Mouse (Mus musculus) heart, adult 11 months (tissue): ENCODE data around the gene Sult1e1.

Experiments
- DNase-seq: peaks from one replicate; pipeline ENCODE4 v3.0.0; 2022

Sult1e1 gene

GRCm38 (mm10) chr5:87591494-87591893 lies at the start of gene Sult1e1:
Sult1e1 (minus strand) TSS chr5:87591594.
- DNase-seq, result no peak

GRCm38 (mm10) chr5:87622681-87623080 lies 31.3 kb upstream of the Sult1e1 start:
- no peak for DNase-seq

GRCm38 (mm10) chr5:87615128-87615390 lies 23.7 kb upstream of the Sult1e1 start:
- DNase-seq, result no peak

- DNase-seq, result peak; percentile 46
Observed at GRCm38 (mm10) chr5:87614364-87615127, 23.2 kb upstream of the Sult1e1 start.

- DNase-seq, result no peak
Observed at GRCm38 (mm10) chr5:87601018-87601417, 9.6 kb upstream of the Sult1e1 start.

- no peak for DNase-seq
Observed at GRCm38 (mm10) chr5:87597891-87598290, 6.5 kb upstream of the Sult1e1 start.

- DNase-seq, result no peak
Observed at GRCm38 (mm10) chr5:87589916-87590315, 1.5 kb downstream of the Sult1e1 start.

- no peak for DNase-seq
Observed at GRCm38 (mm10) chr5:87580389-87580788, 11.0 kb downstream of the Sult1e1 start.

GRCm38 (mm10) chr5:87574174-87574573 lies 17.2 kb downstream of the Sult1e1 start:
- no peak for DNase-seq

- peak; percentile 57 for DNase-seq
Observed at GRCm38 (mm10) chr5:87573490-87573889, 17.9 kb downstream of the Sult1e1 start.

GRCm38 (mm10) chr5:87572781-87573180 lies 18.6 kb downstream of the Sult1e1 start:
- peak; percentile 50 for DNase-seq

- DNase-seq, result no peak
Observed at GRCm38 (mm10) chr5:87568845-87569244, 22.5 kb downstream of the Sult1e1 start, which contains the start of gene Sult1d1. Sult1d1 (minus strand) TSS chr5:87569027.

- DNase-seq, result no peak
Observed at GRCm38 (mm10) chr5:87567306-87567705, 24.1 kb downstream of the Sult1e1 start.

GRCm38 (mm10) chr5:87562966-87563365 lies 28.4 kb downstream of the Sult1e1 start:
- DNase-seq, result peak; percentile 58

GRCm38 (mm10) chr5:87562526-87562925 lies 28.9 kb downstream of the Sult1e1 start:
- no peak for DNase-seq

- DNase-seq, result peak; percentile 37
Observed at GRCm38 (mm10) chr5:87560145-87560544, 31.2 kb downstream of the Sult1e1 start.

- no peak for DNase-seq
Observed at GRCm38 (mm10) chr5:87550935-87551334, 40.5 kb downstream of the Sult1e1 start.

- no peak for DNase-seq
Observed at GRCm38 (mm10) chr5:87538111-87538510, 53.3 kb downstream of the Sult1e1 start, which contains the start of gene Sult1b1. Sult1b1 (minus strand) TSS chr5:87538195.

GRCm38 (mm10) chr5:87535994-87536644 lies 55.3 kb downstream of the Sult1e1 start:
- DNase-seq, result no peak

- DNase-seq, result no peak
Observed at GRCm38 (mm10) chr5:87532288-87532687, 59.1 kb downstream of the Sult1e1 start.
